9 mouse cellular contexts compared by ENCODE assay signal in genomic region chr3:96603311-96603710, GRCm38 (mm10). TPM values are rescaled to one million over a fixed set of nuclear protein-coding genes. Genes with fewer than 3 reads are reported as not detected.
DNase-seq lines count a peak whose midpoint lies in the region; ATAC-seq and TF ChIP-seq lines count a peak whose summit lies in the region.
"Had no signal": no experiment of that assay in that cellular context is flagged by ENCODE, and none has a peak within 500 bp of the region (broad histone marks: within the 10 kb centered on the region; RNA-seq: fewer than 3 reads in every experiment).

No protein-coding gene starts in this region.

- TF ChIP-seq CTCF in brain, embryonic 14.5 days (IDR thresholded peaks at IDR 0.05; ENCODE audit: borderline replicate concordance, extremely low read depth, insufficient read depth, insufficient read length), result no peak

- H3K9me3 ChIP-seq in heart, embryonic 10.5 days, result no peaks in the 10 kb centered on the region
- H3K9me3 ChIP-seq in forebrain, embryonic 16.5 days (ENCODE audit: control insufficient read depth, low read length), result no peaks in the 10 kb centered on the region
- H3K9me3 ChIP-seq in midbrain, embryonic 10.5 days (replicated peaks), result no peaks in the 10 kb centered on the region

- no peak for TF ChIP-seq POLR2A in brain, embryonic 14.5 days (IDR thresholded peaks at IDR 0.05; ENCODE audit: borderline replicate concordance, extremely low read depth, insufficient read depth, insufficient read length, poor library complexity, severe bottlenecking)

- peaks cover 8% of the 10 kb centered on the region; the same call in 1 of the 2 replicates for H3K27me3 ChIP-seq in heart, embryonic 10.5 days (ENCODE audit: insufficient read depth, poor library complexity, severe bottlenecking)
- H3K27me3 ChIP-seq in forebrain, embryonic 16.5 days (replicated peaks; ENCODE audit: control insufficient read depth, insufficient read depth, low read length), result no peaks in the 10 kb centered on the region
- peaks cover 19% of the 10 kb centered on the region for H3K27me3 ChIP-seq in midbrain, embryonic 10.5 days (ENCODE audit: low read depth, poor library complexity, severe bottlenecking)

- 80% methylated on average over 5 of the region's 5 CpGs for WGBS in heart, embryonic 10.5 days
- WGBS in forebrain, embryonic 16.5 days, result 29% methylated on average over 5 of the region's 5 CpGs
- WGBS in midbrain, embryonic 10.5 days, result 54% methylated on average over 5 of the region's 5 CpGs

- H3K9ac ChIP-seq in forebrain, embryonic 16.5 days (replicated peaks; ENCODE audit: low read depth, low read length), result peak overlapping the region; percentile 87

- H3K36me3 ChIP-seq in heart, embryonic 10.5 days, result peaks cover 19% of the 10 kb centered on the region
- H3K36me3 ChIP-seq in forebrain, embryonic 16.5 days (ENCODE audit: control insufficient read depth, insufficient read depth), result no peaks in the 10 kb centered on the region
- peaks cover 37% of the 10 kb centered on the region for H3K36me3 ChIP-seq in midbrain, embryonic 10.5 days

- intact Hi-C loops in heart, postnatal 36 days (cut with DNase I), result no loop called here

- H3K27ac ChIP-seq in heart, embryonic 10.5 days, result 0 out of 2 replicates have a peak overlapping the region, but pooled peaks have one; percentile 98
- peak overlapping the region; percentile 96 for H3K27ac ChIP-seq in forebrain, embryonic 16.5 days (ENCODE audit: low read length)
- peak overlapping the region; percentile 97 for H3K27ac ChIP-seq in midbrain, embryonic 10.5 days (replicated peaks)

- no peak for ATAC-seq in forebrain, embryonic 16.5 days

- H3K4me2 ChIP-seq in forebrain, embryonic 16.5 days (ENCODE audit: low read length), result peak overlapping the region; percentile 62

- H3K4me1 ChIP-seq in heart, embryonic 10.5 days, result peaks cover 27% of the 10 kb centered on the region
- H3K4me1 ChIP-seq in forebrain, embryonic 16.5 days (replicated peaks; ENCODE audit: control insufficient read depth, insufficient read depth, low read length), result peaks cover 50% of the 10 kb centered on the region
- peaks cover 64% of the 10 kb centered on the region for H3K4me1 ChIP-seq in midbrain, embryonic 10.5 days

- no peak for DNase-seq in heart, embryonic 10.5 days (ENCODE audit: low spot score)
- DNase-seq in heart, postnatal 36 days, result no peak
- peak; percentile 80 for DNase-seq in brain, embryonic 14.5 days (ENCODE audit: low read depth)
- DNase-seq in midbrain, embryonic 10.5 days (ENCODE audit: low spot score), result no peak
- DNase-seq in yolk sac, embryonic 10.5 days (ENCODE audit: low spot score), result no peak
- DNase-seq in spleen, postnatal 14 days (ENCODE audit: low spot score in 2 of 2), result no peak
- DNase-seq in embryo, embryonic 10 days (ENCODE audit: low spot score), result no peak

- peak overlapping the region; percentile 92; the same call in 1 of the 2 replicates for H3K4me3 ChIP-seq in heart, embryonic 10.5 days
- H3K4me3 ChIP-seq in forebrain, embryonic 16.5 days (replicated peaks; ENCODE audit: low read length), result peak overlapping the region; percentile 81
- H3K4me3 ChIP-seq in midbrain, embryonic 10.5 days, result peak overlapping the region; percentile 89

RNA-seq across cellular contexts. Expression of gene Lix1l, which starts 2.4 kb away (rescaled TPM):
- 4.7 and 4.8 TPM in 2 replicates for polyA plus RNA-seq in heart, embryonic 10.5 days (2016; fragmentation: Nextera tagmentation; extraction: Ambion mirVana)
- 10 to 100 TPM; 27.6 to 32.1 TPM for total RNA-seq in heart, postnatal 36 days (2021)
- 86.8 and 88.9 TPM in 2 replicates for polyA plus RNA-seq in brain, embryonic 14.5 days (2012; rRNA removed)
- polyA plus RNA-seq in forebrain, embryonic 16.5 days (2015; fragmentation: Nextera tagmentation; extraction: Ambion mirVana), result 6.3 and 7.5 TPM in 2 replicates
- 5.3 and 5.7 TPM in 2 replicates for polyA plus RNA-seq in midbrain, embryonic 10.5 days (2016; fragmentation: Nextera tagmentation; extraction: Ambion mirVana)

RNA-seq across cellular contexts. Expression of gene Ankrd34a, which starts 6.9 kb away (rescaled TPM):
- 6.8 and 10.4 TPM in 2 replicates for polyA plus RNA-seq in heart, embryonic 10.5 days (2016; fragmentation: Nextera tagmentation; extraction: Ambion mirVana)
- 1 to 10 TPM; 1.3 to 2.2 TPM for total RNA-seq in heart, postnatal 36 days (2021)
- 9.5 and 12.4 TPM in 2 replicates for polyA plus RNA-seq in brain, embryonic 14.5 days (2012; rRNA removed)
- 16.2 and 21.9 TPM in 2 replicates for polyA plus RNA-seq in forebrain, embryonic 16.5 days (2015; fragmentation: Nextera tagmentation; extraction: Ambion mirVana)
- polyA plus RNA-seq in midbrain, embryonic 10.5 days (2016; fragmentation: Nextera tagmentation; extraction: Ambion mirVana), result 1.0 and 1.7 TPM in 2 replicates

RNA-seq across cellular contexts. Expression of gene Polr3gl, which starts 9.3 kb away (rescaled TPM):
- 37.1 and 37.2 TPM in 2 replicates for polyA plus RNA-seq in heart, embryonic 10.5 days (2016; fragmentation: Nextera tagmentation; extraction: Ambion mirVana)
- total RNA-seq in heart, postnatal 36 days (2021), result 10 to 100 TPM; 30.3 to 33.0 TPM
- 30.1 and 39.1 TPM in 2 replicates for polyA plus RNA-seq in brain, embryonic 14.5 days (2012; rRNA removed)
- polyA plus RNA-seq in forebrain, embryonic 16.5 days (2015; fragmentation: Nextera tagmentation; extraction: Ambion mirVana), result 38.7 and 43.1 TPM in 2 replicates
- polyA plus RNA-seq in midbrain, embryonic 10.5 days (2016; fragmentation: Nextera tagmentation; extraction: Ambion mirVana), result 25.2 and 31.8 TPM in 2 replicates

RNA-seq across cellular contexts. Expression of gene Rbm8a, which starts 26.4 kb away (rescaled TPM):
- 112 and 150 TPM in 2 replicates for polyA plus RNA-seq in heart, embryonic 10.5 days (2016; fragmentation: Nextera tagmentation; extraction: Ambion mirVana)
- total RNA-seq in heart, postnatal 36 days (2021), result 10 to 100 TPM; 30.9 to 40.9 TPM
- 42.9 and 57.2 TPM in 2 replicates for polyA plus RNA-seq in brain, embryonic 14.5 days (2012; rRNA removed)
- polyA plus RNA-seq in forebrain, embryonic 16.5 days (2015; fragmentation: Nextera tagmentation; extraction: Ambion mirVana), result 123 and 132 TPM in 2 replicates
- 205 and 215 TPM in 2 replicates for polyA plus RNA-seq in midbrain, embryonic 10.5 days (2016; fragmentation: Nextera tagmentation; extraction: Ambion mirVana)

RNA-seq across cellular contexts. Expression of gene Gm16253, which starts 26.5 kb away (rescaled TPM):
- polyA plus RNA-seq in heart, embryonic 10.5 days (2016; fragmentation: Nextera tagmentation; extraction: Ambion mirVana), result 0.88 and 2.8 TPM in 2 replicates
- total RNA-seq in heart, postnatal 36 days (2021), result 1 to 10 TPM in 1 of 2 experiments, under 1 TPM in 1; 0.89 to 2.8 TPM
- not detected in 2 replicates for polyA plus RNA-seq in brain, embryonic 14.5 days (2012; rRNA removed)
- 1.6 and 1.8 TPM in 2 replicates for polyA plus RNA-seq in forebrain, embryonic 16.5 days (2015; fragmentation: Nextera tagmentation; extraction: Ambion mirVana)
- polyA plus RNA-seq in midbrain, embryonic 10.5 days (2016; fragmentation: Nextera tagmentation; extraction: Ambion mirVana), result 0.62 and 1.6 TPM in 2 replicates
- polyA plus RNA-seq: cortical plate, adult 2 months had no signal

Comparison
In these comparisons a context has a peak if more than half of its experiments do, and no peak if none do; other contexts are left out.
1. RNA of gene Lix1l, which starts 2.4 kb away (polyA plus RNA-seq): 86.8 to 88.9 TPM in brain, embryonic 14.5 days; 6.3 to 7.5 TPM in forebrain, embryonic 16.5 days, 5.3 to 5.7 TPM in midbrain, embryonic 10.5 days and 4.7 to 4.8 TPM in heart, embryonic 10.5 days; every median in the first group is over 10 times any median in the second.
2. Peak in every context shown above with its lines, with median percentiles within 50 percentile points of each other: H3K27ac ChIP-seq and H3K4me3 ChIP-seq.